Mouse (Mus musculus) G1E (cell line): ENCODE data around the gene Nup107.

Source experiments
- CTCF ChIP-seq: IDR thresholded peaks from 2 replicates; pipeline ENCODE4 v1.5.1; 2012; ENCODE audit warnings: low read depth, low read length, inconsistent platforms, mixed read lengths
- GATA1 ChIP-seq: IDR thresholded peaks from 2 replicates; pipeline ENCODE4 v1.6.1; 2012; ENCODE audit warnings: borderline replicate concordance, low read length, inconsistent platforms, mixed read lengths
- GATA2 ChIP-seq: IDR thresholded peaks from 2 replicates; pipeline ENCODE4 v1.6.1; 2012; ENCODE audit warnings: low read depth, low read length, inconsistent platforms, borderline replicate concordance
- POLR2AphosphoS5 ChIP-seq: IDR thresholded peaks from 2 replicates; pipeline ENCODE4 v1.6.1; 2012; ENCODE audit warnings: low read depth, low read length, inconsistent platforms; ENCODE audit not compliant: insufficient replicate concordance
- TAL1 ChIP-seq: conservative IDR thresholded peaks from 2 replicates; pipeline ENCODE4 v1.6.1; 2012; ENCODE audit warnings: low read depth, low read length, inconsistent platforms, mixed read lengths

DNA sequence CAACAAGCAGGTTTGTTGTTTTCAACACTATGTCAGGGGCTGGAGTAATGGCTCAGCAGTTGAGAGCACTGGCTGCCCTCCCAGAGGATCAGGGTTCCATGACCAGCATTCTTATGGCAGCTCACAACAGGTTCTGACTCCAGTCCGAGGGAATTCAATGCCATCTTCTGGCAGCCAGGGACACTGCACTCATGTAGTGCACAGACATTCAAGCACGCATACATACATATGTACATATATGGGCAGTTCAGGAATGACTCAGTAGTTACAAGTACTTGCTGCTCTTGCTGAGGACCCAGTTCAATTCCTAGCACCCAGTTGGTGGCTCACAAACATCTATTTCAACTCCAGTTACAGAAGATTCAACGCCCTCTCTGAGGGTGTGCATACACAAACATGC lies 46.4 kb upstream of the Nup107 start:
- TF ChIP-seq CTCF = no peak
- TF ChIP-seq GATA2 = no peak
- no peak for TF ChIP-seq POLR2AphosphoS5
- no peak for TF ChIP-seq GATA1
- TF ChIP-seq TAL1 = no peak
